Comparison of ENCODE assay signal across 9 mouse cellular contexts in genomic region chr9:46032190-46032589, GRCm38 (mm10). TPM values are rescaled to one million over a fixed set of nuclear protein-coding genes. Genes with fewer than 3 reads are reported as not detected.
DNase-seq lines count a peak whose midpoint lies in the region; ATAC-seq and TF ChIP-seq lines count a peak whose summit lies in the region.
"Had no signal": no experiment of that assay in that cellular context is flagged by ENCODE, and none has a peak within 500 bp of the region (broad histone marks: within the 10 kb centered on the region; RNA-seq: fewer than 3 reads in every experiment).

No protein-coding gene starts in this region.

- H3K9ac ChIP-seq in heart, embryonic 13.5 days = peak overlapping the region; percentile 37; the same call in 1 of the 2 replicates
- H3K9ac ChIP-seq in forebrain, postnatal 0 days = no peak overlapping the region
- H3K9ac ChIP-seq: liver, embryonic 15.5 days had no signal

- no peak overlapping the region for H3K4me3 ChIP-seq in heart, embryonic 13.5 days
- H3K4me3 ChIP-seq in forebrain, postnatal 0 days (ENCODE audit: low read depth, low read length) = no peak overlapping the region
- H3K4me3 ChIP-seq: liver, embryonic 15.5 days had no signal

- no peak for TF ChIP-seq POLR2A in brain, embryonic 14.5 days (IDR thresholded peaks at IDR 0.05; ENCODE audit: borderline replicate concordance, extremely low read depth, insufficient read depth, insufficient read length, poor library complexity, severe bottlenecking)

- H3K4me2 ChIP-seq in heart, embryonic 13.5 days = peak overlapping the region; percentile 38
- no peak overlapping the region for H3K4me2 ChIP-seq in forebrain, postnatal 0 days (ENCODE audit: low read depth)
- H3K4me2 ChIP-seq: liver, embryonic 15.5 days had no signal

- peak overlapping the region; percentile 70 for H3K27ac ChIP-seq in heart, embryonic 13.5 days (replicated peaks)
- H3K27ac ChIP-seq in forebrain, postnatal 0 days (ENCODE audit: low read depth, low read length) = no peak overlapping the region
- H3K27ac ChIP-seq: liver, embryonic 15.5 days had no signal

- no peak for TF ChIP-seq CTCF in brain, embryonic 14.5 days (IDR thresholded peaks at IDR 0.05; ENCODE audit: borderline replicate concordance, extremely low read depth, insufficient read depth, insufficient read length)
- TF ChIP-seq CTCF in forebrain, postnatal 0 days (IDR thresholded peaks at IDR 0.05; ENCODE audit: low read depth) = no peak

- no peak for ATAC-seq in heart, embryonic 13.5 days (ENCODE audit: extremely low read depth, insufficient number of reproducible peaks, low FRiP score, low TSS enrichment)
- no peak for ATAC-seq in megakaryocyte-erythroid progenitor cell, adult 5-6 weeks (replicated peaks; ENCODE audit: low FRiP score, low TSS enrichment, poor library complexity, severe bottlenecking)
- no peak for ATAC-seq in forebrain, postnatal 0 days

- DNase-seq in layer of hippocampus, adult 9-11 months = peak; percentile 56
- DNase-seq in layer of hippocampus, postnatal 25 days (ENCODE audit: extremely low spot score in 1 of 2, low spot score in 1 of 2) = no peak
- peak; percentile 61 for DNase-seq in brain, embryonic 14.5 days (ENCODE audit: low read depth)
- peak; percentile 22 for DNase-seq in left cerebral cortex, postnatal 4 days
- no peak for DNase-seq in natural killer cell, adult 2 months (ENCODE audit: low spot score in 2 of 2)
- DNase-seq in forebrain, postnatal 0 days = no peak

- no peaks in the 10 kb centered on the region for H3K36me3 ChIP-seq in heart, embryonic 13.5 days
- no peaks in the 10 kb centered on the region for H3K36me3 ChIP-seq in forebrain, postnatal 0 days (ENCODE audit: insufficient read depth)
- H3K36me3 ChIP-seq: liver, embryonic 15.5 days had no signal

- intact Hi-C loops in left cerebral cortex, postnatal 4 days (cut with DNase I) = no loop called here

- WGBS in heart, embryonic 13.5 days = 29% methylated on average over 6 of the region's 6 CpGs
- 43% methylated on average over 6 of the region's 6 CpGs for WGBS in forebrain, postnatal 0 days

- no peaks in the 10 kb centered on the region for H3K9me3 ChIP-seq in heart, embryonic 13.5 days
- H3K9me3 ChIP-seq in forebrain, postnatal 0 days (ENCODE audit: low read length) = no peaks in the 10 kb centered on the region
- H3K9me3 ChIP-seq: liver, embryonic 15.5 days had no signal

- no peaks in the 10 kb centered on the region for H3K27me3 ChIP-seq in heart, embryonic 13.5 days (replicated peaks)
- no peaks in the 10 kb centered on the region for H3K27me3 ChIP-seq in forebrain, postnatal 0 days (ENCODE audit: insufficient read depth, low read length)
- H3K27me3 ChIP-seq: liver, embryonic 15.5 days had no signal

- peaks cover 60% of the 10 kb centered on the region for H3K4me1 ChIP-seq in heart, embryonic 13.5 days
- no peaks in the 10 kb centered on the region; the same call in 1 of the 2 replicates for H3K4me1 ChIP-seq in forebrain, postnatal 0 days (ENCODE audit: insufficient read depth)

RNA-seq across cellular contexts. Expression of gene Sik3, which starts 19.6 kb away (rescaled TPM):
- total RNA-seq in layer of hippocampus, postnatal 25 days (2021) = 100 to 1,000 TPM; 136 to 138 TPM
- polyA plus RNA-seq in brain, embryonic 14.5 days (2012; rRNA removed) = 12.1 and 24.5 TPM in 2 replicates
- 4.7 and 5.8 TPM in 2 replicates for polyA plus RNA-seq in heart, embryonic 13.5 days (2015; fragmentation: Nextera tagmentation; extraction: Ambion mirVana)
- 10 to 100 TPM; 54.6 to 56.9 TPM for total RNA-seq in left cerebral cortex, postnatal 4 days (2021)
- total RNA-seq in megakaryocyte-erythroid progenitor cell, adult 5-6 weeks (2014; fragmentation: Nextera tagmentation) = 23.8 and 29.0 TPM in 2 replicates
- 15.2 and 16.6 TPM in 2 replicates for total RNA-seq in megakaryocyte-erythroid progenitor cell, adult 5-6 weeks (2017)
- 24.2 and 27.9 TPM in 2 replicates for total RNA-seq in forebrain, postnatal 0 days (2014; rRNA removed)
- polyA plus RNA-seq in forebrain, postnatal 0 days (2015; fragmentation: Nextera tagmentation; extraction: Ambion mirVana) = 8.4 and 9.3 TPM in 2 replicates

RNA-seq across cellular contexts. Expression of gene Pafah1b2, which starts 19.7 kb away (rescaled TPM):
- total RNA-seq in layer of hippocampus, postnatal 25 days (2021) = 100 to 1,000 TPM; 212 to 221 TPM
- 126 and 166 TPM in 2 replicates for polyA plus RNA-seq in brain, embryonic 14.5 days (2012; rRNA removed)
- 133 and 137 TPM in 2 replicates for polyA plus RNA-seq in heart, embryonic 13.5 days (2015; fragmentation: Nextera tagmentation; extraction: Ambion mirVana)
- 100 to 1,000 TPM; 262 to 267 TPM for total RNA-seq in left cerebral cortex, postnatal 4 days (2021)
- total RNA-seq in megakaryocyte-erythroid progenitor cell, adult 5-6 weeks (2014; fragmentation: Nextera tagmentation) = 26.5 and 36.8 TPM in 2 replicates
- 111 and 144 TPM in 2 replicates for total RNA-seq in megakaryocyte-erythroid progenitor cell, adult 5-6 weeks (2017)
- 318 and 354 TPM in 2 replicates for total RNA-seq in forebrain, postnatal 0 days (2014; rRNA removed)
- 222 and 258 TPM in 2 replicates for polyA plus RNA-seq in forebrain, postnatal 0 days (2015; fragmentation: Nextera tagmentation; extraction: Ambion mirVana)

Comparison
In these comparisons a context has a peak if more than half of its experiments do, and no peak if none do; other contexts are left out.
1. DNase-seq: peak in layer of hippocampus, adult 9-11 months (single experiment), brain, embryonic 14.5 days (single experiment) and left cerebral cortex, postnatal 4 days (single experiment); none in layer of hippocampus, postnatal 25 days (0 of 2), natural killer cell, adult 2 months (0 of 2) and forebrain, postnatal 0 days (single experiment).